Mouse (Mus musculus): ENCODE data around the gene Poldip2.

DNA sequence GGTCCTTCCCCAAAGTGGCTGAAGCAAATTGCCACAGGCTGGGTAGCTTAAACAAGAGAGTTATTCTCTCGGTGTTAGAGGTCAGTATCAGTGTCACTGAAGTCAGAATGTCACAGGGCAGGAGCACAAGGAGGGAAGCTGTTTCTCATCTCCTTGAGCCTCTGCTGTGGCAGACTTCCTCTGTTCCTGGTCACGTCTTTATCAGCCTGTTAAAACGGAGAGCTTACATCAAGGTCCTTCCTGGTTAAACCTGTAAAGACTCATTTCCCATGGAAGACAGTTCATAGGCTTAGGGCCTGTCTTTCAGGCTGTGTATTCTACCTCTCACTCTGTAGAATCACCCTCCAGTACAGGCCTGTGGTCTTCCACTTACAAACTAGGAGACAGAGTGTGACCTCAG lies 44.1 kb upstream of the Poldip2 start:
- TF ChIP-seq CTCF (IDR thresholded peaks at IDR 0.05; ENCODE audit: insufficient read depth, low read depth, low read length) (no peak), POLR2A (IDR thresholded peaks at IDR 0.05; ENCODE audit: insufficient read depth, low read depth, low read length) (no peak)

Measured in olfactory bulb, adult 2 months (tissue).